Mouse (Mus musculus) macrophage (primary cell): Measurements from ENCODE around the gene Pde4d. TPM values are rescaled to one million over a fixed set of nuclear protein-coding genes. Genes with fewer than 3 reads are reported as not detected.
"Not testable (repeated sequence)": the region's sequence is repeated elsewhere in the genome, so short reads cannot be mapped to it uniquely, and the experiment has no call there.

Source experiments
- H3K27ac ChIP-seq: fragments of 350-480 bp; formaldehyde crosslinking; 2 replicates; pipeline ENCODE4 v1.9.0; 2021
- H3K36me3 ChIP-seq: fragments of 350-480 bp; formaldehyde crosslinking; 2 replicates; pipeline ENCODE4 v1.9.0; 2021; ENCODE audit errors: inconsistent target
- H3K4me3 ChIP-seq: fragments of 350-480 bp; formaldehyde crosslinking; 2 replicates; pipeline ENCODE4 v1.9.0; 2021; ENCODE audit errors: inconsistent target
- H3K79me2 ChIP-seq: fragments of 350-480 bp; formaldehyde crosslinking; 2 replicates; pipeline ENCODE4 v1.9.0; 2021; ENCODE audit errors: inconsistent target
- WGBS: methylation state at CpG from one replicate; pipeline ENCODE4 v1.1.7; 2026; ENCODE audit warnings: inconsistent platforms; ENCODE audit not compliant: missing documents; 5-methylcytosine and 5-hydroxymethylcytosine counted together
- polyA plus RNA-seq: library from polyadenylated mRNA; stranded (reverse); fragments of 250-400 nt; gene quantifications from 3 replicates; pipeline ENCODE4 v1.2.4, GENCODE M21; 2018; ENCODE audit warnings: inconsistent platforms

The Pde4d gene
- polyA plus RNA-seq, 1 experiment from 2014 or later: 0.82 TPM

DNA sequence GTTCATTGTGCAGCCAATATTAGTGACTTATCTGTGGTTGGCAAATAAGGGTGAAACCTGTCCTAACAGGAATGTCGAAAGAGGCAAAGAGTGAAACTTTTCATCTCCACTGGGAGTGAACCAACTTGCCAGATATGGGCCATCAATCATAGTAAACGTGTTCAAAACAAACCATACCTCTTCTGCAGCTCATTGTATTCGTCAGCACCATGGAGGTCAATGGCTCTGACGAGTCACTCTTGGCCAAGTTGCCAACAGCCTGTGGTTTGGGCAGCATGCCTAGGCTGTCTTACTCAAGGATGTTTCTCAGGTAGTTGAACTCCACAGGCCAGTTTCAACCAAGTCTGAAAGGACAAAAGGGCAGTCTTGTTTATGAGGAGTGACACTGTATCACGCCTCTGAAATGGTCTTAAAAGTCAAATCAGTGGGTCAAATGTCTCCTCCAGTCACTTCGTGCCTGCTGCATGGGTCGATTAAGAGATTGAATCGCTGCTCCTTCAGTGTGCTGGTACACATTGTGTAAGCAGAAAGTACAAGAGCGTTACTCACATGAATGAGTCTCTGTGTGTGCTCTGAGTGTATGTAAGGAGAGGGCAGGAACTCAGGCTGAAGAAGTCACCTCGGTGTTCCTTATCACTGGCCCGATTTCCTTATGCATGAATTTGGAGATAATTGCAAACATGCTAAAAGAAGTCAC lies 1431.6 kb downstream of the Pde4d start:
- WGBS: 83% methylated on average over 11 of the region's 11 CpGs
- H3K79me2 ChIP-seq: no peaks in the 10 kb centered on the region
- H3K27ac ChIP-seq: no peak overlapping the region
- H3K36me3 ChIP-seq: no peaks in the 10 kb centered on the region
- no peak overlapping the region for H3K4me3 ChIP-seq

DNA sequence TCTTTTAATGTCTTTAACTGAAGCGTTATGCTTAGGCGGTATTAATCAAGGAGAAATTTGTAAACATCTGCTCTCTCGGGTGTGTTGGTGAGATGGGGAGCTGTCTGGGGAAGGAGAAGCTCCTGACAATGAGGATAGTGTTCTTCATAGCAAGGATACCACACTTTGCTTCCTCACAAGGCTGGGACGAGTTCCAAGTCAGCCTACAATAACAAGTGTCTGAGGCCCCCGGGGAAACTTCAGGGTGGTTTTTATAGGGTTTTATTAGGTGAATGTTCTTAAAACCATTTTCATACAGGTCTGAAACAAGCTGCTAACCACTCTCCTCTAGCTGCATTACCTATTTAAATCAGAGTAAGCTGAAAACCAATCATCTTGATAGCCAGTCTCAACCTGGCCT lies 1433.9 kb downstream of the Pde4d start:
- Histone ChIP-seq H3K79me2 (no peaks in the 10 kb centered on the region), H3K27ac (no peak overlapping the region), H3K36me3 (no peaks in the 10 kb centered on the region), H3K4me3 (no peak overlapping the region)
- WGBS: 68% methylated on average over 5 of the region's 5 CpGs

DNA sequence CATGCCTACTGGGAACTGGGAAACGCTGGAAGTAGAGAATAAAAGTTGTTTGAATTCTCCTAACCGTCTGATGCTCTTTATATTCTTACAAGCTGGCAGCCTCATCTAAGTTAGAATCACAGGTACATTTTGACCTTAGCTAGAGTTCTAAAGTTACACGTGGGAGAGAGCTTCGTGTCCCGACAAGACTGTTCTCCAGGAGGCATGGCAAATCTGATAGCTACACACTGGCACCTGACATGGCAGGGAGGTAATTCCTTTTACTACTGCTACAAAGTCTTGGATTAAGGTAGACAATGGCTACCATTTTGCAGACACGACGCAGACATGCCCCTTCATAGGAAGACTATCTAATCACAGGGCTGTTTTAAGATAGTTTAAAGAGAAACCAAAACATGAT lies 1435.1 kb downstream of the Pde4d start:
- 95% methylated on average over 7 of the region's 7 CpGs for WGBS
- H3K36me3 ChIP-seq: no peaks in the 10 kb centered on the region
- H3K79me2 ChIP-seq: no peaks in the 10 kb centered on the region
- H3K27ac ChIP-seq: no peak overlapping the region
- H3K4me3 ChIP-seq: no peak overlapping the region

DNA sequence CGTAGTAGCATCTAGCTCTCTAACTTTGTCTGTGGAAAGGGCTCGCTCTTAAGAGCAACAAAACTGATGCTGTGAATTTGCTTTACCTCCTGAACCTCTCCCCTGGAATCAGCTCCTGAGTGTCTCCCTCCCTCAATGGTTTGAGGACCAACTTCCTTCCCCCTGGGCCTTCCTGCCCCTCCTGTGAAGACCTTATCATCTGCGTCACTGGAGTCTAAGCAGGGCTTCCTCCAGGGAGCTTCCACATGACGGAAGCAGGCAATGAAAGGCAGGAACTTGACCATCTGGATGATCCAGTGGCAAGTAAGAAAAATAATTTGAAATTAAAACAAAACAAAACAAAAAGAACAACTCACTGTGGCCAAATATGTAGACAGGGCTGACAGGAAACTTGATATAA lies 1438.5 kb downstream of the Pde4d start:
- Histone ChIP-seq H3K79me2 (no peaks in the 10 kb centered on the region), H3K27ac (no peak overlapping the region), H3K4me3 (no peak overlapping the region), H3K36me3 (no peaks in the 10 kb centered on the region)
- 84% methylated on average over 4 of the region's 4 CpGs for WGBS

DNA sequence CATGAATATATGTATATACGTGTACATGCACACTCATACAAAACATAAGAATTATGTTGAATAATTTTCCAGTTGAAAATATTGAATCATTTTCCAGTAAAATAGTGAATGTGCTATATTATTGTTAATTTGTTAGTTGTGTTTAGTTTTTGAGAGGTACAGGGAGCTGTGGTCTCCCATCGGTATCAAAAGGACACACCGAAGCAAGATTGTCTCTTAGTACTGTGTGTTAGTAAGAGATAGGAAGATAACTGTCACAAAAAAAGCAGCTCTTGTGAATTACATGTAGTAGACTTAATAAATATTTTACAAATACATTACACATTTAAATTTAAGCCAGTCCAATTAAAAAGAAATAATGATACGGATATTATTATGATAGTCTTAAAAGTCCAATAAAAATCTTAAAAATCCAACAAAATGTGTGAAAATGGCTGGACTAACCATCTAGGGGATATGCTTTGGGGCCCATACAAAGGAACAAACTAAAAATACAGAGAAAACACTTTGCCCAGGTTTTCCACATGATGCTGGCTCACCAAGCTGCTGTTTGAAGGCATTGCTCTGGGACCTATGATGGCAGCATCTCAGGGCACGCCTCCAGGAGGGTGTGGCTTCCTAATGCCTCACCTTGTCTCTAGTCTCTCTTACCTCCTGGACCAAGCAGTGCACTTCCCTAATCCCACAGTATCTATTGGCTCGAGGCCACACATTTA lies 1441.6 kb downstream of the Pde4d start:
- no peak overlapping the region for H3K27ac ChIP-seq
- no peaks in the 10 kb centered on the region for H3K79me2 ChIP-seq
- H3K4me3 ChIP-seq: no peak overlapping the region
- H3K36me3 ChIP-seq: no peaks in the 10 kb centered on the region
- 95% methylated on average over 6 of the region's 6 CpGs for WGBS

DNA sequence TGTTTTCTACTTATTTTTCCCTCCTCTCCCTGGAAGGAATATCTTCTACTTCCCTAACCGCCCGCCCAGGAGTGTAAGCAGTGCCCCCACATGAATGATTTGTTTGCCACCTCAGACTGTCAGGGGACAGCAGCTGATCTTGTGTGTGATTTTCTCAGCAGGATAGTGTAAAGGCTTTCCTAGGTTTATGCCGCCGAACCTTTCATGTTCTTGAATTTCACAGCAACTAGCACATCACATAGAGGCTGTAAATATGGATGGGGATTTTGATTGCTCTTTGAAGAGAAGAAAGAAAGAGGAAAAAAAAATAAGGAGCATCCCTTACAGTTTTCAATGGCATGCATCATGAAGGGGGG lies 1442.1 kb downstream of the Pde4d start:
- Histone ChIP-seq H3K27ac (no peak overlapping the region), H3K36me3 (no peaks in the 10 kb centered on the region), H3K79me2 (no peaks in the 10 kb centered on the region), H3K4me3 (no peak overlapping the region)
- whole genome bisulfite sequencing: 92% methylated on average over 4 of the region's 4 CpGs

DNA sequence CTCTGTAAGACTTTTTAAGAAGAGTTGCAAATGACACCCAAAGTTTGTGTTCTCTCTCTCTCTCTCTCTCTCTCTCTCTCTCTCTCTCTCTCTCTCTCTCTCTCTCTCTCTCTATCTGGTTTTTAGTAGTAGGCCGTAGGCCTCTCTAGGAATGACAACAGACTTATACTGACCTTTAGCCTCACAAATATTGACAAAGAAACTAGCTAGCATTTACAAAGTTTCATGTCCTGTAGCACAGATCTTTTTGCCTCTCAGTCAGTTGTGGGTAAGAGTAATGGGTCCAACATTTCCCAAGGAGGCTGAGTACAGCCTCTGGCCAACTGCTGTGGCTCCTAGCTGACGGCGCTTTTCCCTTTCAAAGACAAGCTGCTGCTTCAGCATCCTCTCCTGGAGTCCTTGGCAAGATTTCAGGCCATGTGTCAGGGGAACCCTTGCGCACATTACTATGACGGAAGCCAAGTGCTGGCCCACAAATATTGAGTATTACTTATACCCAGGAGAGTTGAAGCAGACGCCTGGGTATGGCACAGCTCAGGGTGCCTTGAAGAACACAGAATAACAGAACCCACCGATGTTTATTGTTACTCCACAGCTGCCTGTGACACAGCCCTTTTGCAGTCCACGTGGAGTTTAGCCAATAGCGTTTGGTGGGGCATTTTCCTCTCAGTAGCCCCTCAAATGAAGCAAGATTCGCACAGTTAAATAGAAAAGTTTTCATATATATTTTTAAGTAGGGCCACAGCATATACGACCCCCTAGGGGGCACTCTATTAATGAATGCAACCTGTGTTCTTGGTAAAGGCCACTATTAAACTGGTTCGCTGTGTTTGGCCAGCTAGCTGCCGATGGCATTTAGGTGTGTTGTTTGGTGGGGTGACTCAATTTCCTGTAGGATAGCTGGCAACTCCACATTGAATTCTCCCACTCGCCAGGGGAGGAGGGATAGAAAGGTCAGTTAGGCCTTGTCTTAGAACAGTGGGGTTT lies 1450.0 kb downstream of the Pde4d start:
- Histone ChIP-seq H3K4me3 (no peak overlapping the region), H3K36me3 (no peaks in the 10 kb centered on the region), H3K79me2 (no peaks in the 10 kb centered on the region), H3K27ac (no peak overlapping the region)
- 80% methylated on average over 13 of the region's 14 CpGs for WGBS

DNA sequence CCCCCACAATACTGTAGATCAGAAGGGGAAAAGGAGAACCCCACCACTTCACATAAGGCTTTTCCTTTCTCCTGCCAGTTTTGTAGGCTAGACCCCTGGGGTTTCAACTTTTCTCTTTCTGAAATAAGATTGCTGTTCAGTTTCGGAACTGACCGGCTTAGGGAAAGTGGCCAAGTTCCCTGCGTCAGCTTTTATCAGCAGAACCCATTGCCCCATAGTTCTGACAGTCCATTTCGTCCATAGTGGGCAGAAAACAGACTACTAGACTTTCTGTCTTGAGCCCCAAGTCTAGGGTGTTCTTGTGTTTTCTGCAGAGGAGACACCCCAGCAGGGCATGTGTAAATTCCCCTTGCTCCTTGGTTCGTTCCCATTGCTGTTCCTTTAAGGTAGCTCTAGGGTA lies 1452.1 kb downstream of the Pde4d start:
- Histone ChIP-seq H3K79me2 (no peaks in the 10 kb centered on the region), H3K36me3 (no peaks in the 10 kb centered on the region), H3K27ac (no peak overlapping the region), H3K4me3 (no peak overlapping the region)
- WGBS: 81% methylated on average over 5 of the region's 5 CpGs

DNA sequence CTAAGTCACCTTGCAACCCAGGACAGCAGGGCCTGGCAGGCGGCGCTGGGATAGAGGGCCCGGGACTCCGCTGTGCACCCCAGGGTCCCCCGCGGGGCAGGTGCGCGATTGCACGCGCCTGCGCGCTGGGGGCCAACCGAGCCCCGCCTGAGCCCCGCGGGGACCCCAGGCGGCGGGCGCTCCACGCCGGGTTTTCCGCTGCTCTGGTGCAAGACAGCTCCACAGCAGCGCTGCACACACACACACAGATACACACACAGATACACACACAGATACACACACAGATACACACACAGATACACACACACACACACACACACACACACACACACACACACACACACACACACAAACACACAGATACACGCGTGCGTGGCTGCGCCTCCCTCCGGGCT lies 1452.7 kb downstream of the Pde4d start:
- not testable (repeated sequence) for H3K4me3 ChIP-seq, H3K79me2 ChIP-seq, H3K36me3 ChIP-seq, H3K27ac ChIP-seq
- 2% methylated on average over 28 of the region's 28 CpGs for WGBS

DNA sequence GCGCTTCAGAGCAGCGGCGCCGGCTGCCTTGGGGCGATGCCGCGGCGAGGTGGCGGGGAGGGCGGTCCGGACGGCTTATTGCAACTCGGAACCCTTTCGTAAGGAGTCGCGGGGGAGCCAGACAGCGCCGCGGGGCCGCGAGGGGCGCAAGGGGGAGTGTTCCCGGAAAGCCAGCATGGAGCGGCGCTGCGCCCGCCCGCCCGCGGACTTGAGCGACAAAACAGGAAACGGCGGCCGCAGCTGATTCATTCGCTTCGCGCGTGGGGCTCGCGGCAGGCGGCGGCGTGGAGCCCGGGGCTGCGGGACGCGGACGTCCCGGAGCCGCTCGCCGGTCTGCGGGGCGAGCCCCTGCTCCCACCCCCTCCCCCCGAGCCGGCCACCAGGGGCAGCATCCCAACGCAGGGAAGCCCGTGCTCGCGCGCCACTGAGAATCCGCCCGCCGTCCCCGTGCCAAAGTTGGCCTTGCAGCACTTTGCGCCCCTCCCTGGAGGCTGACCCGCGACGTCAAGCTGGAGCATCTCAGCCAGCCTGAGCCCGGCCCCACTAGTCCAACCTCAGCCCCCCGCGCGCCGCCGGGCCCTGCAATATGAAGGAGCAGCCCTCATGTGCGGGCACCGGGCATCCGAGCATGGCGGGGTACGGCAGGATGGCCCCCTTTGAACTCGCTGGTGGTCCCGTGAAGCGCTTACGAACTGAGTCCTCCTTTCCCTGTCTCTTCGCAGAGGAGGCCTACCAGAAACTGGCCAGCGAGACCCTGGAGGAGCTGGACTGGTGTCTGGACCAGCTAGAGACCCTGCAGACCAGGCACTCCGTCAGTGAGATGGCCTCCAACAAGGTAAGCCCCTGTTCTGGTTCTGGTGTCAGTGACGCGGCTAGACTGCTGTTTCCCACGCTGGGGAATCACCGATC lies 1453.4 kb downstream of the Pde4d start:
- no peaks in the 10 kb centered on the region for H3K36me3 ChIP-seq
- no peak overlapping the region for H3K27ac ChIP-seq
- H3K79me2 ChIP-seq: no peaks in the 10 kb centered on the region
- no peak overlapping the region for H3K4me3 ChIP-seq
- WGBS: 3% methylated on average over 71 of the region's 91 CpGs

DNA sequence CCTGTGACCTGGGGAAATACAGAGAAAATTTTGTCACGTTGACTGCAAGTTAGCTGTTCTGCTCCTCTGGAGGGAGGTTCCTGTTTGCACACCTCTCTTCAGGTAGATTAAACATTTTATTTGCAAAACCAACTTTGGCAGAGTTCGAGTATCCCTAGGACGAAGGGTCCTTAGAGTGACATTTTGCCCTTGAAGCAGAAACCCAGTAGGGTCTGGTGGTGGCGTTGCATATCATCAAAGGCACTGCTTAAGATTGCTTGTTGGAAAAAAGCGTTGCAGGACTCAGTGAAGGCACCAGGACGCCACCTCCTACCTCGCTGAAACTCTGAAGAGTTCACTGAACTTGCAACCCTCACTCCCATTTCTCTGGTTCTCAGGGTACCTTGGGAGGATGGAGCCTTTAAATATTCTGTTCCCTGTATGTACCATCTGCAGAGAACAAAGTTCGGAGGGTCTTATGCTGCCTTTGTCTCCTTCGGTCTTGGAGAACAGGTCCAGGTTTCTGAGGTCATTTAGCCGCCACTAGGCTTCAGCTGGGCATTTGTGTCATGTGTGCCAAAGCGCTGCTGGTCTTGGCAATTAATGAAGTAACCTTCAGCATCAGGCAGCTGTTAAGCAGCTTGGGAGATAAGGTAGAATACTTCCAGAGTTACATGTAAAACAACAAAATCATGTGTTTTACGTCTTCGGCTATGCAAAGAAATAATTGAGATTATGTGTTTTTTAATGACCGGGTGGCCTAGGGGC lies 1454.2 kb downstream of the Pde4d start:
- no peaks in the 10 kb centered on the region for H3K36me3 ChIP-seq
- no peaks in the 10 kb centered on the region for H3K79me2 ChIP-seq
- WGBS: 50% methylated on average over 14 of the region's 14 CpGs
- H3K4me3 ChIP-seq: no peak overlapping the region
- H3K27ac ChIP-seq: no peak overlapping the region

DNA sequence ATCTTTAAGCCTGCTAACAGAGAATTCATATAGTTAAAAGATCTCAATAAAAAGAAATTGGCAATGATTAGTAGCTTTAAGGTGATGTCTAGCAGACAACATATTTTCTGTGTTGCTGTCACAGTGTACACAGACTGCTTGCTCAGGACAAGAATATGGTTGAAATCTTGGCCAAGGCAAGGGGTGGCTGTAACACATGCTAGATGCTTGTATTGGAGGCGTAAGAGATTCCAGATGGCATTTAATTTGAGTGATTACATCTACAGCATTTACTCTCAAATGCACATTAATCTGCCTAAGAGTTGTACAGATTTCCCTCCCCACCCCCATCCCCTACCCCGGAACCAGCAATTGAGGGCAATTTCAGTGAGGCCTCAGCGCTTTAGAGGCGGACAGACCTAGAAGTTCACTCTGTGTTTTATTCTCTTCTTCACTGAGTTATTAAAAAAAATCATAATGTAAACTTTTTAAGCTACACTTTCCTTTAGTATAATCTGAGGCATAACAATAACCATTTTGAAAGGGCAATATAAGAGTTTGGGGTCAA lies 1456.7 kb downstream of the Pde4d start:
- no peaks in the 10 kb centered on the region for H3K79me2 ChIP-seq
- 90% methylated on average over 4 of the region's 4 CpGs for WGBS
- no peaks in the 10 kb centered on the region for H3K36me3 ChIP-seq
- no peak overlapping the region for H3K27ac ChIP-seq
- no peak overlapping the region for H3K4me3 ChIP-seq

DNA sequence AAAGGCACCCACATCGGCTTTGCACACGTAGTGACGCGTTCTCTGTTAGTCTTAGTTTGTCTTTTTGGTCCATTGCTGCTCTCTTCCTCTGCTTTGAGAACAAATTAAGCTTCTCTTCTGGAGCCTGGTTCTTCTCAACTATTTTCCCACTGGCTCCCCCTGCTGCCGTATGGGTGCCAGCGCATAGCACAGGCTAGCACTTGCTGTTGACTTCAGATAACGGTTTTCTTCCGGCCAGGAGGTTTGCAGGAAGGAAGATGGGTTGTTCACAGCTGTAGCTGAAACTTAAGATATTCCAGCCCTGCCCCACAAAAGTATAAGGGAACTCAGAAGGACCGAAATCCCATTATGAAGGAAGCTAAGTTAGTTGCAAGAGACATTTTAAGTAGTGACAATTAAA lies 1457.9 kb downstream of the Pde4d start:
- 11% methylated on average over 9 of the region's 9 CpGs for WGBS
- Histone ChIP-seq H3K79me2 (no peaks in the 10 kb centered on the region), H3K27ac (no peak overlapping the region), H3K4me3 (no peak overlapping the region), H3K36me3 (no peaks in the 10 kb centered on the region)
